Mouse (Mus musculus) megakaryocyte, embryonic 14.5 days (primary cell): Measurements from ENCODE around the gene Eps8.

Experiments used
- FLI1 ChIP-seq: IDR thresholded peaks from 2 replicates; pipeline ENCODE4 v1.6.1; 2012; ENCODE audit warnings: low read length, inconsistent platforms, mixed read lengths
- GATA1 ChIP-seq: IDR thresholded peaks from 3 replicates; pipeline ENCODE4 v1.6.1; 2012; ENCODE audit warnings: mixed read lengths, low read length, inconsistent platforms, borderline replicate concordance

DNA sequence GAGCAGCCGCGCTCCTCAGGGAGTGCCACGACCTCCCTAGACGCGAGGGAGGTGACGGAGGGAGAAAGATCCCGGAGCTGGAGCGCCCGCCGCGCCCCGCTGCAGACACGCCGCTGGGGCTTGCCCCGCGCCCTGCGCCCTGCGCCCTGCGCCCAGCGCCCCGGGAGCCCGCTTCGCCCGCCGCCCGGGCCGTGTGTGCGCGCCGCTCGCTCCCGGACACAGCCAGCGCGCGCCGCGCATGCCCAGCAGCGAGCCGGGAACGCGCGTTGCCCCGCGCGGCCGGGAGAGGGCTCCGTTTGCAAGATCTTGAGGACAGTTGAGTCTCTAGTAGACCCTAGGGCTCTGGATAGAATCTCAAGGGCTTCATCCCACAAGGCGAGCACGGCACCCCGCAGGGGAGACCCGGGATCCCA, 5.6 kb downstream of the Eps8 start:
- no peak for TF ChIP-seq GATA1
- no peak for TF ChIP-seq FLI1
